Mouse (Mus musculus): ENCODE measurements around the gene Prrt4. TPM values are rescaled to one million over a fixed set of nuclear protein-coding genes. Genes with fewer than 3 reads are reported as not detected.
A peak's percentile ranks its signal among the peaks of the same experiment; 100 is the strongest.
"Not testable (repeated sequence)": the region's sequence is repeated elsewhere in the genome, so short reads cannot be mapped to it uniquely, and the experiment has no call there.

The Prrt4 gene
- total and polyA plus RNA-seq, 3 experiments = 2.2 to 6.1 (median 5.0) TPM

- peak; percentile 90 for DNase-seq
Observed at GRCm38 (mm10) chr6:29198309-29199222, 19.2 kb upstream of the Prrt4 start.

- DNase-seq = peak; percentile 81
Observed at GRCm38 (mm10) chr6:29195846-29196698, 16.7 kb upstream of the Prrt4 start.

GRCm38 (mm10) chr6:29195146-29195545 is 15.8 kb upstream of the Prrt4 start:
- DNase-seq = no peak

GRCm38 (mm10) chr6:29193961-29194750 is 14.8 kb upstream of the Prrt4 start:
- no peak for DNase-seq

GRCm38 (mm10) chr6:29187936-29188335 is 8.6 kb upstream of the Prrt4 start:
- no peak for DNase-seq

- DNase-seq = no peak
Observed at GRCm38 (mm10) chr6:29179843-29180242, 459 bp upstream of the Prrt4 start.

- no peak for DNase-seq
Observed at GRCm38 (mm10) chr6:29177901-29178879, 1.2 kb downstream of the Prrt4 start.

- no peak for DNase-seq
Observed at GRCm38 (mm10) chr6:29175113-29175512, 4.3 kb downstream of the Prrt4 start.

GRCm38 (mm10) chr6:29174368-29174767 is 5.0 kb downstream of the Prrt4 start:
- DNase-seq = no peak

GRCm38 (mm10) chr6:29170952-29171388 is 8.4 kb downstream of the Prrt4 start:
- peak; percentile 86 for DNase-seq

- peak; percentile 31 for DNase-seq
Observed at GRCm38 (mm10) chr6:29170063-29170921, 9.1 kb downstream of the Prrt4 start.

GRCm38 (mm10) chr6:29169675-29170062 is 9.7 kb downstream of the Prrt4 start:
- no peak for DNase-seq

GRCm38 (mm10) chr6:29168871-29169270 is 10.5 kb downstream of the Prrt4 start:
- no peak for DNase-seq

- DNase-seq = peak; percentile 52
Observed at GRCm38 (mm10) chr6:29166196-29166595, 13.2 kb downstream of the Prrt4 start.

GRCm38 (mm10) chr6:29164314-29165244 is 14.8 kb downstream of the Prrt4 start, which contains the start of gene Rbm28:
TSS of gene Rbm28 (minus strand) at chr6:29165006.
- peak; percentile 91 for DNase-seq

GRCm38 (mm10) chr6:29161291-29161690 is 18.1 kb downstream of the Prrt4 start:
- not testable (repeated sequence) for DNase-seq

GRCm38 (mm10) chr6:29160786-29161185 is 18.6 kb downstream of the Prrt4 start:
- no peak for DNase-seq

GRCm38 (mm10) chr6:29156326-29156725 is 23.1 kb downstream of the Prrt4 start:
- no peak for DNase-seq

All from adrenal gland, adult 2 months (tissue).